Mouse (Mus musculus) liver, embryonic 14.5 days (tissue): ENCODE measurements around the gene Fignl1.

Source experiments
- CTCF ChIP-seq: IDR thresholded peaks from 2 replicates; pipeline ENCODE4 v1.5.1; 2016; ENCODE audit warnings: antibody characterized with exemption, low read depth, control low read depth
- EP300 ChIP-seq: IDR thresholded peaks from 2 replicates; pipeline ENCODE4 v1.6.1; 2016; ENCODE audit warnings: antibody characterized with exemption, low read depth

GRCm38 (mm10) chr11:11835791-11836190 is 27.0 kb upstream of the Fignl1 start:
- TF ChIP-seq EP300 (no peak), CTCF (no peak)
